Mouse (Mus musculus): ENCODE measurements around the gene Slc6a21. TPM values are rescaled to one million over a fixed set of nuclear protein-coding genes. Genes with fewer than 3 reads are reported as not detected.
A peak's percentile ranks its signal among the peaks of the same experiment; 100 is the strongest.

Slc6a21 gene
- polyA plus RNA-seq, 1 experiment from 2014 or later, result not detected

DNA sequence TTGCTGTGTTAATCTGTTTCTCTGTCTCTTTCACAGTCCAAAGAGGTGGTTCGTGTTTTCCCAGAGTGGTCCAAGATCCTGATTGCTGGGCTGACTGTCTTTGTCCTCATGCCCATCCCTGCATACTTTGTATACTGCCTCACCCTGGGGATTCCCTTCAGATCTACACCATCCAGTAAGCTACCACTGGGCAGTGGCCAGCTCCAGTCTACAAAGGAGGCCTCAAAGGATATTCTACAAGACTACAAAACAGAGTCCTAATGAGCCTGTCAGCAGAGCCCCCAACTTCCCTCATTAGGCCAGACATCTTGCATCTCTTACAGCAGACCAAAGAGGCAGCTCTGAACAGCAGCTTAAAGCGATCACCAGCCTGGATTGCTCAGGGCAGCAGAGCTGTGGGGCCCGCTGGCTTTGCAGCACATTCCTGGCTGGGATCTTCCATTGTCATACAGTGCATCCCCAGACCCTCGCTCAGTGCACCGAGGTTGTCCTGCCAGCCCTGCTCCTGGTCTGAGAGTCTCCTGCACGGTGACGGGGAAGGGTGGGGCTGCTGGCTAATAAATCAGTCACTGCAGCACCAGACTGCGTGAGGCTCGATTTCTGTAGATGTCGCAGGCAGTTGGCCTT is 4.4 kb upstream of the Slc6a21 start:
- Histone ChIP-seq H3K9me3 (ENCODE audit: control insufficient read depth, low read length) (no peaks in the 10 kb centered on the region), H3K4me3 (replicated peaks; ENCODE audit: low read length) (no peak overlapping the region), H3K27me3 (ENCODE audit: control insufficient read depth, insufficient read depth, low read length) (peaks cover 4% of the 10 kb centered on the region; the same call in 1 of the 2 replicates), H3K9ac (no peak overlapping the region), H3K4me1 (replicated peaks; ENCODE audit: control insufficient read depth, insufficient read depth, low read length) (no peaks in the 10 kb centered on the region), H3K36me3 (replicated peaks; ENCODE audit: control insufficient read depth, insufficient read depth) (no peaks in the 10 kb centered on the region), H3K4me2 (replicated peaks) (no peak overlapping the region), H3K27ac (no peak overlapping the region)
- no peak for ATAC-seq (ENCODE audit: low FRiP score)
- no peak for DNase-seq (ENCODE audit: low spot score)
- WGBS, result 60% methylated on average over 10 of the region's 10 CpGs

GRCm38 (mm10) chr7:45273672-45274071 is 3.6 kb upstream of the Slc6a21 start:
- H3K9ac ChIP-seq, result no peak overlapping the region
- no peak overlapping the region for H3K27ac ChIP-seq
- no peak overlapping the region for H3K4me3 ChIP-seq (replicated peaks; ENCODE audit: low read length)
- H3K4me1 ChIP-seq (replicated peaks; ENCODE audit: control insufficient read depth, insufficient read depth, low read length), result no peaks in the 10 kb centered on the region
- H3K27me3 ChIP-seq (ENCODE audit: control insufficient read depth, insufficient read depth, low read length), result peaks cover 4% of the 10 kb centered on the region; the same call in 1 of the 2 replicates
- 92% methylated on average over 8 of the region's 8 CpGs for WGBS
- no peak for DNase-seq (ENCODE audit: low spot score)
- no peak overlapping the region for H3K4me2 ChIP-seq (replicated peaks)
- no peaks in the 10 kb centered on the region for H3K36me3 ChIP-seq (replicated peaks; ENCODE audit: control insufficient read depth, insufficient read depth)
- no peaks in the 10 kb centered on the region for H3K9me3 ChIP-seq (ENCODE audit: control insufficient read depth, low read length)
- no peak for ATAC-seq (ENCODE audit: low FRiP score)

DNA sequence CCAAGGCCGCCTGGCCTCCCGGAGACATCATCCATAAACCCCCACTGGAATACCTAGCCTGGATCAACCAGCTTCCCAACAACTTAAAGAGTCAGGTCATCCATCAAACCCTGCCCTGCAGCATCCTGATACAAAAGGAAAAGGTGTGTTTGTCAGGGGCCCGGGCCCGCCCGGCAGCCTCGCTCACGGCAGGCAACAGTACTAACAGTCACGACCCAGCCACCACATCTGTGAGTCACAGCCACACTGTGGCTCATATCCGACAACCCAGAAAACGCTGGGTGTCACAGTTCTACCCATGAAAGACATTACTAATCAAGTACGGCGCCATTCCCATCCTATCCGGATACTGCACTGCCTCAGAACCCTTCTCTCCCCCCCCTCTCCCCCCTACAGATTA is 9.2 kb downstream of the Slc6a21 start:
- H3K36me3 ChIP-seq (replicated peaks; ENCODE audit: control insufficient read depth, insufficient read depth), result no peaks in the 10 kb centered on the region
- no peak overlapping the region for H3K4me2 ChIP-seq (replicated peaks)
- H3K4me1 ChIP-seq (replicated peaks; ENCODE audit: control insufficient read depth, insufficient read depth, low read length), result no peaks in the 10 kb centered on the region
- no peak overlapping the region for H3K27ac ChIP-seq
- no peak overlapping the region for H3K9ac ChIP-seq
- WGBS, result 88% methylated on average over 13 of the region's 13 CpGs
- no peak overlapping the region for H3K4me3 ChIP-seq (replicated peaks; ENCODE audit: low read length)
- DNase-seq (ENCODE audit: low spot score) (no peak), ATAC-seq (ENCODE audit: low FRiP score) (no peak)
- H3K9me3 ChIP-seq (ENCODE audit: control insufficient read depth, low read length), result no peaks in the 10 kb centered on the region
- no peaks in the 10 kb centered on the region for H3K27me3 ChIP-seq (ENCODE audit: control insufficient read depth, insufficient read depth, low read length)

DNA sequence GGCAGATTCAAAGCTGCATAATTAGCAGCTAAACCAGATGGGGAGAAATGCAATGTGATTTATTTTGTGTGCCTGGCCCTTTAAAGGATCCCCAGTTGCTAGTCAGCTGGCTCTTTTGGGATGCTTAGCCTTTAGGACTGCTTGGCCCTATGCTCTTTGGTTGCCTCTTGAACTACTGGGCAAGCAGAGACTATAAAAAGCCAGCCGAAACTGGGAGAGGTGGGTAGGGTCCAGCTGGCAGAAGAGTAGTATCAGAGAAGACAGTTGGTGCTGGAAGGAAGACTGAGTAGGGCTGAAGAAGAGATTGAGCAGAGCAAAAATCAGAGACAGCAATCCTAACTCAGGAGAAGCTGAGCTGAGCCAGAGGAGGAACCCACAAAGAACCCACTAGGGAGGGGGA is 19.3 kb downstream of the Slc6a21 start:
- Histone ChIP-seq H3K9ac (no peak overlapping the region), H3K36me3 (replicated peaks; ENCODE audit: control insufficient read depth, insufficient read depth) (no peaks in the 10 kb centered on the region), H3K4me2 (replicated peaks) (no peak overlapping the region), H3K27ac (no peak overlapping the region), H3K4me1 (replicated peaks; ENCODE audit: control insufficient read depth, insufficient read depth, low read length) (0 out of 2 replicates have a peak, but pooled peaks cover 4% of the 10 kb centered on the region), H3K4me3 (replicated peaks; ENCODE audit: low read length) (no peak overlapping the region), H3K27me3 (ENCODE audit: control insufficient read depth, insufficient read depth, low read length) (peaks cover 3% of the 10 kb centered on the region; the same call in 1 of the 2 replicates), H3K9me3 (ENCODE audit: control insufficient read depth, low read length) (no peaks in the 10 kb centered on the region)
- no peak for ATAC-seq (ENCODE audit: low FRiP score)
- no peak for DNase-seq (ENCODE audit: low spot score)
- 79% methylated on average over 1 of the region's 1 CpGs for WGBS

DNA sequence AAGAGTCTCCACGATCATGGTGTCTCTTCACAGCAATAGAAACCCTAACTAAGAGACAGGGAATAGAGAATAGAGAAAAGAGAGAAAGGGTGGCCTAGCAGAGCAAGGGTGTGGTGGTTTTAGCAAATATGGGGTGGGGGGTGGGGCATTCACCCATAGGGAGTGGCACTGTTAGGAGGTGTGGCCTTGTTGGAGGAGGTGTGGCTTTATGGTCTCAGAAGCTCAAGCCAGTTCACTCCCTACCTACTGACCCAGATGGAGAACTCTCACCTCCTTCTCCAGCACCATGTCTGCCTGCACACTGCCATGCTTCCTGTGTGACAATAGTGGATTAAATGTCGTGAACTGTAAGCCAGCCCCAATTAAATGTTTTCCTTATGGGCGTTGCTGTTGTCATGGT is 20.2 kb downstream of the Slc6a21 start:
- no peak for ATAC-seq (ENCODE audit: low FRiP score)
- no peak for DNase-seq (ENCODE audit: low spot score)
- H3K4me1 ChIP-seq (replicated peaks; ENCODE audit: control insufficient read depth, insufficient read depth, low read length), result 0 out of 2 replicates have a peak, but pooled peaks cover 4% of the 10 kb centered on the region
- H3K27ac ChIP-seq, result no peak overlapping the region
- H3K9me3 ChIP-seq (ENCODE audit: control insufficient read depth, low read length), result no peaks in the 10 kb centered on the region
- 68% methylated on average over 3 of the region's 3 CpGs for WGBS
- H3K27me3 ChIP-seq (ENCODE audit: control insufficient read depth, insufficient read depth, low read length), result peaks cover 3% of the 10 kb centered on the region; the same call in 1 of the 2 replicates
- no peak overlapping the region for H3K4me2 ChIP-seq (replicated peaks)
- H3K36me3 ChIP-seq (replicated peaks; ENCODE audit: control insufficient read depth, insufficient read depth), result no peaks in the 10 kb centered on the region
- H3K9ac ChIP-seq, result no peak overlapping the region
- H3K4me3 ChIP-seq (replicated peaks; ENCODE audit: low read length), result no peak overlapping the region

DNA sequence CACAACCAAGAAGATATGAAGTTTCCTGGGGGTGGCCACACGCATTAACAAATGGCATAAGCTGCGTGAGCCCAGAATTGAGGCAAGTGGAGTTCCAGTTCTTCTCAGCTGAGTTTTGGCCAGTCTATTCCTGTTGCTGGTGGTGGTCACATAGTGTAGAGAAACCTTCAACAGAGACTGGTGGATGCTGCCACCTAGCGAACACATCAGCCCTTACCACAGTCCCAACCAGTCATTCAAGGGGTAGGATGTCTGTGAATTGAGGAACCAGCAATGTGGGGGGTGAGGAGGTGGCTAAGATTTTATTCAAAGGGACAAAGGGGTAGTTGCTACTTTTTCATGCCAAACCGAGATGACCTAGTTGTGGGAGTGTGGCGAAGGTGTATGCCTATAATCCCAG is 22.4 kb downstream of the Slc6a21 start:
- WGBS, result 11% methylated on average over 5 of the region's 5 CpGs
- Histone ChIP-seq H3K36me3 (replicated peaks; ENCODE audit: control insufficient read depth, insufficient read depth) (no peaks in the 10 kb centered on the region; the same call in 1 of the 2 replicates), H3K27me3 (ENCODE audit: control insufficient read depth, insufficient read depth, low read length) (peaks cover 3% of the 10 kb centered on the region; the same call in 1 of the 2 replicates), H3K4me3 (replicated peaks; ENCODE audit: low read length) (no peak overlapping the region), H3K27ac (no peak overlapping the region), H3K4me2 (replicated peaks) (no peak overlapping the region), H3K9ac (no peak overlapping the region), H3K9me3 (ENCODE audit: control insufficient read depth, low read length) (no peaks in the 10 kb centered on the region), H3K4me1 (replicated peaks; ENCODE audit: control insufficient read depth, insufficient read depth, low read length) (peaks cover 5% of the 10 kb centered on the region; the same call in 1 of the 2 replicates)
- ATAC-seq (ENCODE audit: low FRiP score) (peak; percentile 70; the same call in 1 of the 2 replicates), DNase-seq (ENCODE audit: low spot score) (peak; percentile 78)

DNA sequence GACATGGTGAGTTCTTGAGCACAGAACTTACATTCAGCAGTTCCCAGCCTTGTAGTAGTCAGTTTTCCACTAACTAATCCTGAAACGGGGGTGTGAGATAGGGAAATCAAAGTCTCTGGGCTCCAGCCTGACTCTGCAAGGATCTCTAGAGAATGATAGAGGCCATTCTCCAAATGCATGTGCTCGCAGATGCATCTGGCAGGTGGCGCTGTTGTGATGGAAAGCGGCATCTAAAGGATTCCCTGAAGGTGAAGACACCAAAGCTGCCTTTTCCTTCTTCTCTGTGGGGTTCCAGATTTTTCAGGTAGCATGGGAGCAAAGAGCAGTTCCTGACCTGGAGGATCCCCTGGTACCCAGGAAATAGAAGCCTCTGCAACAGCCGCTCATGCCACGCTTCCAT is 23.0 kb downstream of the Slc6a21 start:
- 0 out of 2 replicates have a peak overlapping the region, but pooled peaks have one; percentile 25 for H3K9ac ChIP-seq
- H3K4me2 ChIP-seq (replicated peaks), result no peak overlapping the region
- WGBS, result 13% methylated on average over 6 of the region's 6 CpGs

DNA sequence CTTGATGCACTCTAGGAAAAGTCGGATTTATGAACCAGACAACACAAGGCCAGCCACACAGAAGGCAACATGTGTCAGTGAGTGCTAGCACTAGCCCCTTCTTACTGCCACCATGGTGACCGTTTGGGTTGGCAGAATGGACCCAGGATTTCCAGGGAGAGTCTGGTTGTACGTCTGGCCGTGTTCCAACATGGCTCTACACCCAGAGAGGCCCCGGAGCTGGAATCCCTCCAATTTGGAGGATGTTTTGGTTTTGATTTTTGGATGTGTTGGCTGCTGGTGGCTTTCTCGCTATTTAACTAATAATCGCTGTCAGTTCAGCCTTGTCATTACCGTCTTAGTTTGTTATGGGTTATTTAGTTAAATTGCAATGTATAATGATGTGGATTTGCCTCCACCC is 25.3 kb downstream of the Slc6a21 start:
- Histone ChIP-seq H3K27me3 (ENCODE audit: control insufficient read depth, insufficient read depth, low read length) (no peaks in the 10 kb centered on the region), H3K4me3 (replicated peaks; ENCODE audit: low read length) (no peak overlapping the region), H3K27ac (no peak overlapping the region), H3K4me2 (replicated peaks) (no peak overlapping the region), H3K36me3 (replicated peaks; ENCODE audit: control insufficient read depth, insufficient read depth) (no peaks in the 10 kb centered on the region; the same call in 1 of the 2 replicates), H3K9me3 (ENCODE audit: control insufficient read depth, low read length) (no peaks in the 10 kb centered on the region), H3K4me1 (replicated peaks; ENCODE audit: control insufficient read depth, insufficient read depth, low read length) (peaks cover 11% of the 10 kb centered on the region; the same call in 1 of the 2 replicates), H3K9ac (no peak overlapping the region)
- WGBS, result 60% methylated on average over 8 of the region's 8 CpGs
- ATAC-seq (ENCODE audit: low FRiP score), result no peak
- peak; percentile 68 for DNase-seq (ENCODE audit: low spot score)

More for the DNA sequence above, 23.0 kb downstream of the Slc6a21 start:
- Histone ChIP-seq H3K4me1 (replicated peaks; ENCODE audit: control insufficient read depth, insufficient read depth, low read length) (peaks cover 10% of the 10 kb centered on the region; the same call in 1 of the 2 replicates), H3K27ac (no peak overlapping the region), H3K27me3 (ENCODE audit: control insufficient read depth, insufficient read depth, low read length) (peaks cover 3% of the 10 kb centered on the region; the same call in 1 of the 2 replicates), H3K36me3 (replicated peaks; ENCODE audit: control insufficient read depth, insufficient read depth) (no peaks in the 10 kb centered on the region; the same call in 1 of the 2 replicates), H3K9me3 (ENCODE audit: control insufficient read depth, low read length) (no peaks in the 10 kb centered on the region), H3K4me3 (replicated peaks; ENCODE audit: low read length) (no peak overlapping the region)
- DNase-seq (ENCODE audit: low spot score), result peak; percentile 68
- ATAC-seq (ENCODE audit: low FRiP score), result no peak

GRCm38 (mm10) chr7:45304869-45305268 is 27.6 kb downstream of the Slc6a21 start:
- DNase-seq (ENCODE audit: low spot score) (no peak), ATAC-seq (ENCODE audit: low FRiP score) (no peak)
- Histone ChIP-seq H3K27ac (no peak overlapping the region), H3K9me3 (ENCODE audit: control insufficient read depth, low read length) (no peaks in the 10 kb centered on the region), H3K9ac (peak overlapping the region; percentile 37; the same call in 1 of the 2 replicates), H3K27me3 (ENCODE audit: control insufficient read depth, insufficient read depth, low read length) (no peaks in the 10 kb centered on the region), H3K36me3 (replicated peaks; ENCODE audit: control insufficient read depth, insufficient read depth) (no peaks in the 10 kb centered on the region; the same call in none of the 2 replicates), H3K4me1 (replicated peaks; ENCODE audit: control insufficient read depth, insufficient read depth, low read length) (peaks cover 11% of the 10 kb centered on the region; the same call in 1 of the 2 replicates), H3K4me3 (replicated peaks; ENCODE audit: low read length) (peak overlapping the region; percentile 17), H3K4me2 (replicated peaks) (peak overlapping the region; percentile 43)
- 11% methylated on average over 13 of the region's 13 CpGs for whole genome bisulfite sequencing
